ENCODE assay signal across 12 mouse cellular contexts in genomic region chr2:121620582-121621261, GRCm38 (mm10).
DNase-seq lines count a peak whose midpoint lies in the region; ATAC-seq lines count a peak whose summit lies in the region.
"Had no signal": no experiment of that assay in that cellular context is flagged by ENCODE, and none has a peak within 500 bp of the region (broad histone marks: within the 10 kb centered on the region; RNA-seq: fewer than 3 reads in every experiment).

No protein-coding gene starts in this region.

- 0 out of 2 replicates have a peak, but pooled peaks cover 3% of the 10 kb centered on the region for H3K36me3 ChIP-seq in hindbrain, embryonic 10.5 days
- H3K36me3 ChIP-seq in hindbrain, embryonic 11.5 days (ENCODE audit: control insufficient read depth, insufficient read depth, low read length), result no peaks in the 10 kb centered on the region
- H3K36me3 ChIP-seq in embryonic facial prominence, embryonic 10.5 days (replicated peaks), result no peaks in the 10 kb centered on the region
- H3K36me3 ChIP-seq in forebrain, embryonic 16.5 days (ENCODE audit: control insufficient read depth, insufficient read depth), result no peaks in the 10 kb centered on the region
- no peaks in the 10 kb centered on the region for H3K36me3 ChIP-seq in midbrain, embryonic 14.5 days (ENCODE audit: control insufficient read depth, insufficient read depth, low read length)
- H3K36me3 ChIP-seq: intestine, embryonic 15.5 days had no signal

- no peaks in the 10 kb centered on the region for H3K27me3 ChIP-seq in hindbrain, embryonic 10.5 days (ENCODE audit: insufficient read depth, poor library complexity, severe bottlenecking)
- H3K27me3 ChIP-seq in hindbrain, embryonic 11.5 days (ENCODE audit: control insufficient read depth, insufficient read depth, low read length), result no peaks in the 10 kb centered on the region
- H3K27me3 ChIP-seq in embryonic facial prominence, embryonic 10.5 days (replicated peaks; ENCODE audit: low read depth, poor library complexity, severe bottlenecking), result no peaks in the 10 kb centered on the region
- H3K27me3 ChIP-seq in forebrain, embryonic 16.5 days (replicated peaks; ENCODE audit: control insufficient read depth, insufficient read depth, low read length), result no peaks in the 10 kb centered on the region
- H3K27me3 ChIP-seq in midbrain, embryonic 14.5 days (ENCODE audit: control insufficient read depth, insufficient read depth, low read length), result no peaks in the 10 kb centered on the region
- H3K27me3 ChIP-seq: intestine, embryonic 15.5 days had no signal

- peaks cover 16% of the 10 kb centered on the region for H3K4me1 ChIP-seq in hindbrain, embryonic 10.5 days (replicated peaks)
- H3K4me1 ChIP-seq in hindbrain, embryonic 11.5 days (replicated peaks; ENCODE audit: control insufficient read depth, insufficient read depth, low read length), result 0 out of 2 replicates have a peak, but pooled peaks cover 2% of the 10 kb centered on the region
- H3K4me1 ChIP-seq in embryonic facial prominence, embryonic 10.5 days, result peaks cover 17% of the 10 kb centered on the region
- H3K4me1 ChIP-seq in forebrain, embryonic 16.5 days (replicated peaks; ENCODE audit: control insufficient read depth, insufficient read depth, low read length), result peaks cover 16% of the 10 kb centered on the region
- H3K4me1 ChIP-seq in midbrain, embryonic 14.5 days (ENCODE audit: control insufficient read depth, insufficient read depth, low read length), result peaks cover 10% of the 10 kb centered on the region; the same call in 1 of the 2 replicates

- H3K4me2 ChIP-seq in hindbrain, embryonic 11.5 days (replicated peaks; ENCODE audit: low read depth, low read length), result no peak overlapping the region
- H3K4me2 ChIP-seq in forebrain, embryonic 16.5 days (ENCODE audit: low read length), result no peak overlapping the region
- H3K4me2 ChIP-seq in midbrain, embryonic 14.5 days (ENCODE audit: low read length), result no peak overlapping the region
- H3K4me2 ChIP-seq: intestine, embryonic 15.5 days had no signal

- H3K9me3 ChIP-seq in hindbrain, embryonic 10.5 days, result no peaks in the 10 kb centered on the region
- no peaks in the 10 kb centered on the region for H3K9me3 ChIP-seq in hindbrain, embryonic 11.5 days (ENCODE audit: control insufficient read depth, low read length)
- H3K9me3 ChIP-seq in embryonic facial prominence, embryonic 10.5 days, result no peaks in the 10 kb centered on the region
- H3K9me3 ChIP-seq in forebrain, embryonic 16.5 days (ENCODE audit: control insufficient read depth, low read length), result no peaks in the 10 kb centered on the region
- no peaks in the 10 kb centered on the region for H3K9me3 ChIP-seq in midbrain, embryonic 14.5 days (ENCODE audit: control insufficient read depth, low read length)
- H3K9me3 ChIP-seq: intestine, embryonic 15.5 days had no signal

- DNase-seq in hindbrain, embryonic 10.5 days (ENCODE audit: low spot score), result no peak
- no peak for DNase-seq in hindbrain, embryonic 11.5 days (ENCODE audit: low spot score)
- peak; percentile 27 for DNase-seq in embryonic facial prominence, embryonic 10.5 days (ENCODE audit: low spot score)
- DNase-seq in midbrain, embryonic 14.5 days, result no peak
- DNase-seq in embryo, embryonic 11 days, result no peak
- no peak for DNase-seq in right cerebral cortex, postnatal 10 days (ENCODE audit: low spot score in 2 of 2)
- DNase-seq in adrenal gland, adult 8-10 months, result no peak
- DNase-seq: kidney, postnatal 14 days had no signal

- H3K4me3 ChIP-seq in hindbrain, embryonic 10.5 days, result no peak overlapping the region
- H3K4me3 ChIP-seq in hindbrain, embryonic 11.5 days (ENCODE audit: low read depth, low read length), result no peak overlapping the region
- H3K4me3 ChIP-seq in embryonic facial prominence, embryonic 10.5 days, result no peak overlapping the region
- no peak overlapping the region for H3K4me3 ChIP-seq in forebrain, embryonic 16.5 days (replicated peaks; ENCODE audit: low read length)
- no peak overlapping the region for H3K4me3 ChIP-seq in midbrain, embryonic 14.5 days (replicated peaks; ENCODE audit: low read depth, low read length)
- H3K4me3 ChIP-seq: intestine, embryonic 15.5 days had no signal

- H3K9ac ChIP-seq in hindbrain, embryonic 11.5 days (ENCODE audit: low read depth, low read length), result no peak overlapping the region
- H3K9ac ChIP-seq in forebrain, embryonic 16.5 days (replicated peaks; ENCODE audit: low read depth, low read length), result no peak overlapping the region
- no peak overlapping the region for H3K9ac ChIP-seq in midbrain, embryonic 14.5 days (replicated peaks; ENCODE audit: low read length)
- H3K9ac ChIP-seq: intestine, embryonic 15.5 days; liver, embryonic 14.5 days had no signal

- 0 out of 2 replicates have a peak overlapping the region, but pooled peaks have one; percentile 46 for H3K27ac ChIP-seq in hindbrain, embryonic 10.5 days
- H3K27ac ChIP-seq in hindbrain, embryonic 11.5 days (ENCODE audit: low read depth, low read length), result no peak overlapping the region
- no peak overlapping the region; the same call in 1 of the 2 replicates for H3K27ac ChIP-seq in embryonic facial prominence, embryonic 10.5 days (replicated peaks)
- peak overlapping the region; percentile 39; the same call in 1 of the 2 replicates for H3K27ac ChIP-seq in forebrain, embryonic 16.5 days (ENCODE audit: low read length)
- H3K27ac ChIP-seq in midbrain, embryonic 14.5 days (replicated peaks; ENCODE audit: low read depth, low read length), result 0 out of 2 replicates have a peak overlapping the region, but pooled peaks have one; percentile 15
- H3K27ac ChIP-seq: intestine, embryonic 15.5 days; liver, embryonic 14.5 days; macrophage had no signal

- ATAC-seq in hindbrain, embryonic 11.5 days (ENCODE audit: low FRiP score), result no peak
- peak; percentile 51 for ATAC-seq in forebrain, embryonic 16.5 days
- no peak for ATAC-seq in midbrain, embryonic 14.5 days (ENCODE audit: low FRiP score, low TSS enrichment)
- ATAC-seq: intestine, embryonic 15.5 days had no signal

- WGBS in hindbrain, embryonic 10.5 days, result 80% methylated on average over 7 of the region's 7 CpGs
- 84% methylated on average over 7 of the region's 7 CpGs for WGBS in hindbrain, embryonic 11.5 days
- WGBS in embryonic facial prominence, embryonic 10.5 days, result 76% methylated on average over 7 of the region's 7 CpGs
- WGBS in forebrain, embryonic 16.5 days, result 27% methylated on average over 7 of the region's 7 CpGs
- 58% methylated on average over 7 of the region's 7 CpGs for WGBS in midbrain, embryonic 14.5 days

Comparison
In these comparisons a context has a peak if more than half of its experiments do, and no peak if none do; other contexts are left out.
1. H3K27ac ChIP-seq: peak in hindbrain, embryonic 10.5 days (single experiment), forebrain, embryonic 16.5 days (single experiment) and midbrain, embryonic 14.5 days (single experiment); none in hindbrain, embryonic 11.5 days (single experiment) and embryonic facial prominence, embryonic 10.5 days (single experiment).